Mouse (Mus musculus): ENCODE data around the gene Lrrtm4.
A peak's percentile ranks its signal among the peaks of the same experiment; 100 is the strongest.

The Lrrtm4 gene

DNA sequence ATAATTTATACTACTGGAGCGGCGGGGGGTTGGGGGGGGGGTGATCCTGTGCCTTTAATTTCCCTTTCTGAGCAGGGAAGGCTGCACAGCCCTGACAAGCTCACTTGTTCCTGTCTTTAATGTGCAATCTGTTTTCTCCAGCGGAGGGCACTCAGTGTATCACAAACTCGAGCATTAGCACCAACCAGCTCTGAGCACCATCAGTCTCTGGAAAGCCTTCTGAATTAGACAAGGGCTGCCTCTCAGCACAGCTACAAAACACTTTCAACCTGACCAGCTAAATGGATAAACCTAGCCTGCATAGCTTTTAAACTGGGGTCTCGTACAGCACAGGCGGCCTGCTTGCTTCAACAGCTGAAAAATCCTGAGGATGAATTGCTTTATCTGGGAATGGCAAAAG is at the start of gene Lrrtm4:
TSS of gene Lrrtm4 (plus strand) at position 113 of the 400 bp plus-strand sequence.
- peak; percentile 21 to 26 for DNase-seq

GRCm38 (mm10) chr6:80019189-80019860 is 648 bp downstream of the Lrrtm4 start:
- no peak for DNase-seq

DNA sequence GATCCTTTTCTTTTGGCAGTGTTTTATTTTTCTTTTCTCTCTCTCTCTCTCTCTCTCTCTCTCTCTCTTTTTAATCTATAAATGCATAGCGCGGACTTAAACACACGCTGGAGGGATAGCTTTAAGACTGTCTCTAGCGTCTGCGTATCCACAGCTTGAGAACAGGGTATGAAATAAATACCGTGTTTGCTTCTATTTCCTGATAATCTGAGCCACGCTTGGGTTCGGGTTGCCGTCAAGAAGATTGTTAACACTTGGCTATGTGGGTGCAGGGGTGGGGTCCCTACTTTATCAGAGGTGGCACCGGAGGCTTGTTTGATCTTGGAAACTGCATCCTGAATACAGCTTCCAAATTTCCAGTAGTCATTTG is 1.2 kb downstream of the Lrrtm4 start:
- no peak for DNase-seq

- DNase-seq = no peak
These were observed 38.2 kb downstream of the Lrrtm4 start for GRCm38 (mm10) chr6:80056849-80057248.

GRCm38 (mm10) chr6:80078001-80078400 is 59.3 kb downstream of the Lrrtm4 start:
- no peak for DNase-seq

DNA sequence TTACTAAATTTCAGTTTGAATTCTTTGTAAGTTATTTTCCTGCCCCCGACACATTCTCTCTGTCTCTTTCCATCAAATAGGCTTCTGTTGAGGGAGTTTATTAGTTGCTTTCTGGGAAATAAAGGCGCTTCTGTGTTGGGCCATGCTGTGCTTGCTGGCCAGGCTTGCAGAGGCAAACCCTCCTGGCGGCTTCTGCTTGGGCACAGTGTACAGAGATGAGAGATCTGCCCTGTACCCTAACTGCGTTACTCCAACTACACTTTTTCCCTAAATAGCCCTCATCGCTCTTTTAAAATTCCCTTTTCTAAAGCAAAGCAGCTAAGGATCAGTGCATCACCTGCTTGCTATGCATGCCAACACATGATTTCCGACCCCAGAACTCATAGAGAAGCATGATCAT is 60.6 kb downstream of the Lrrtm4 start:
- DNase-seq = no peak

- DNase-seq = no peak
These were observed 76.2 kb downstream of the Lrrtm4 start for GRCm38 (mm10) chr6:80094909-80095308.

GRCm38 (mm10) chr6:80105343-80105742 is 86.7 kb downstream of the Lrrtm4 start:
- DNase-seq = peak in 1 of 2 experiments; percentile 3

GRCm38 (mm10) chr6:80105843-80106242 is 87.2 kb downstream of the Lrrtm4 start:
- no peak for DNase-seq

- DNase-seq = no peak
These were observed 107.7 kb downstream of the Lrrtm4 start for GRCm38 (mm10) chr6:80126419-80126818.

DNA sequence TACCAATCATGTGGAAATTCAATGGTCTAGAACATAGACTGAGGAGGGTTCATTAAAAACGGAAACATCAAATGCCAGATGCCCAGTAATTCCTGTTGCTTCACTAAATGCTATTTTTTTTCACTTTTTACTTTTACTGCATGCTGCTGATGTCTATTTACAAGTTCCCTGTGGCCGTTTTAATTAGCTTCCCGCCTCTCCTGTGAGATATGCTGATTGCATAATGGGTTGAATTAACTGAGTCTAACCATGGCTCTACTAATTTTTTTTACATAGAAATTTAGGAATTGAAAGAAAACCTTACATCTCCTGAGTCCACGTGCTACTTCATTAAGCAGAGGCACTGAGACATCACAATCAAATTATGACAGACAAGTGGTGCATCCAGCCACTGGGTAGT is 143.9 kb downstream of the Lrrtm4 start:
- no peak for DNase-seq

DNA sequence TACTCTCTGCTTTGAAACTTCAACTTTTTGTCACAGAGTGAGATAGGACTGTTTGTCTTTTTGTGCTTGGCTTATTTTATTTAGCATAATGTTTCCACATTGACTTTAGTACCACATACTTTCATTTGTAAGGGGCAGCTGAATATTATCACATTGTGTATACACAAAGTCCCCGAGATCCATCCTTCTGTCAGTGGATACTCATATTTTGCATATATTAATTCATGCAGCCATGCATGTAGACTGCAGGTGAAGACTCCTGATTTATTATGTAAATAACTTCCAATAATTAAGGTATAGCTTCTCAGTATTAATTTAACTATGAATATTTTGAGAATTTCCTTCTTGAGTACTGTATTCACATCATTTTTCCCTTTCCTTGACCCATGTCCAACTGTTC is 163.2 kb downstream of the Lrrtm4 start:
- no peak for DNase-seq

- no peak for DNase-seq
These were observed 163.7 kb downstream of the Lrrtm4 start for GRCm38 (mm10) chr6:80182353-80182752.

- no peak for DNase-seq
These were observed 166.9 kb downstream of the Lrrtm4 start for GRCm38 (mm10) chr6:80185489-80186113.

DNA sequence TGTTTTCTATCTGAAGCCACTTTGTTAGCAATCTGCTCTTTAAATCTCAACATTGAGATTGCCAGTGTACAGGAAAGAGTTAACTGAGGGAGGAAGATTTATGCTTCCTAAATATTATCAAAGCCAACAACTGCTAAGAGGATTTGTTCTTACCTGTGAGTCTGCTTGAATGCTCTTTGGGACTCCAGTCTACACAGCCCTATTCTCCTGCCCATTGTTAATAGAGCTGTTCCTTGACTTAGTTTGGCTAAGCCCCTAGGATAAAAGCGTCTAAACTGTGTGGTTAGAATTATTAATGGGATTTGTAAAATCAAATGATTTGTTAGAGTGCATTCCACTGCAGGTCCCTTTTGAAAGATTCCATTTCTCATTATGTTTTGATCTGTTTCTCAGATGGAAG is 168.1 kb downstream of the Lrrtm4 start:
- no peak for DNase-seq

GRCm38 (mm10) chr6:80209476-80209875 is 190.8 kb downstream of the Lrrtm4 start:
- no peak for DNase-seq

DNA sequence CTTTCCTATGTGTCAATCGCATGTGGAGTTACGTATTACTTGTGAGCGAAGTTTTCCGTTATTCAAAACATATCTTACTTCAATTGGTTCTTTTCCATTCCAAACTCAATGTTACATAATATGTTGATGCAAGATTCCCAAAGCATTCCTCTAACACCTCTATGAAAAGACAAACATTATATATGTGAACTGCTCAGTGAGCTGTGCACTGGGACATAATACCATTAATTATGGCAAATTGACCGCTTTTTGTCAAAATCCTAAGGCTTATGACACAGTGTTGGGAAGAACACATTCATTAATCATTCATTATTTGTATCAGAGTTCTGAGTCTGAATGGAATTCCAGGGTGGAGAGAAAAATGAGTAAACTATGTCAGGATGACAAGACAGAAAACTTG is 191.6 kb downstream of the Lrrtm4 start:
- DNase-seq = no peak

DNA sequence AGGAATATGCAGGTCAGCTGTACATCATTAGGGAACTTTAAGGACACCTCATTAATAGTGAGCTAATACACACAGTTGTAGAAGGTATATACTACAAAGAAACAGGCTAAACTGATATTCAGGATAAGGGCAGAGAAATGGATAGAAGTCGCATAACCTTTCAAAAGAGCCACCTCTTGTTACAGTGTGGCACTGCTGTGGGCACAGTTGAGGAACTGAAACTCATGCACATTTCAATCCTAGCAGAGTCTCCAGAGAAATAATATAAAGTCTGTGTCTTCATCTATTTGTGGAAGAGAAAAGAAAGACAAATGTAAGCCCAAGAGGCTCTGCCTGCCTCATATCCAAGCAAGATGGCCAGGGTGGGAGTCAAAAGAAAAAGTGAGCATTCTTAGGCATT is 242.9 kb downstream of the Lrrtm4 start:
- no peak for DNase-seq

GRCm38 (mm10) chr6:80263972-80264371 is 245.3 kb downstream of the Lrrtm4 start:
- DNase-seq = no peak

DNA sequence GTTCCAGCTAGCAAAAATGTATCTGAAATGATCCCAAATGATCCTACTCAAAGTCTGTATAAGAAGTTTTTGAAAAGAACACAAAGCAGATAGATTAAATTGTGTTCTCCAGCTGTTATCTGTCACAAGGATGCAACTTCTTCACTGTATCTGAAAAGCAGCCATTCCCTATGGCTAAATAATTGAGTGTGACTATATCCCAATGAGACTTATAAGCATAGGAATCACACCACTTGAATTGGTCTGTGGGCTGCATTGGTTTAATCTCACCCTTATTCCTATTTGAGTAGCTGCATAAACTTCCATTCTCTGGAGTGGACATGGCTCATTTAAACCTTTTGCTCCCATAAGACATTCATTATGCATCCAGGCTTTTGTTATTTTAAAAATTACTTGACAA is 245.9 kb downstream of the Lrrtm4 start:
- DNase-seq = no peak

DNA sequence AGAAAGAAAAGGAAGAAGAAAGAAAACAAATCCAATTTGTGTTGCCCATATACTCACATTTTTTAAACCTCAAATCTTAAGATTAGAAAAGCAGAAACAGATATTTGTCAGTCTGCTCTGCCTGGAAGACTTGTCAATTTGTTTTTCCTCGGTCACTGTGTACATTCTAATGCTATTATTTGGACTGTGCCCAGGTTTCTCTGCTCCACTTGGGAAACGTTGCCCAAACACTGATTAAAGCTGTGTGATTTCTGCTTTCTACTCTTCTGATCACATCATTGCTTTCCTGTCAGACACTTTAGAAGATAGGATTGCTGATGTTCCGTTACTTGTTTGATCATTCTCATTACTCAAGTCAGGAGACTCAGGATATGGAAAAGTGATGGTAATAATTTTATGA is 247.1 kb downstream of the Lrrtm4 start:
- DNase-seq = no peak

DNA sequence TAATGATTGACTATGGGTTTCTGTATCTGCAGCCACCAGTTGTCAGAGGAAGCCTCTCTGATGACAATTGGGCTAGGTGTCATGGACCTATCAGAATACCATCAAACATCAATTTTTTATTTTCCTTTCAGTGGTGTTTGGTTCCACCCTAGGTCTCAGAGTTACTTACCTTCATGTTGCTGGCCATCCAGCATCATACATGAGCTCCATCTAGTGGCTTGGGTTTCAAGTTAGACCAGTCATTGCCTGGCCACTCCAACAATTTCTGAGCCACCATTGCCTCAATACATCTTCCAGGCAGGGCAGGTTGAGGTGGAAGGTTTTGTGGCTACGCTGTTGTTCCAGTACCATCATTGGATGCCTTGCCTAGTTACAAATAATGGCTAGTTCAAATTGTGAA is 268.3 kb downstream of the Lrrtm4 start:
- no peak for DNase-seq

- DNase-seq = no peak
These were observed 283.2 kb downstream of the Lrrtm4 start for GRCm38 (mm10) chr6:80301871-80302270.

- no peak for DNase-seq
These were observed 284.9 kb downstream of the Lrrtm4 start for GRCm38 (mm10) chr6:80303568-80303967.

- no peak for DNase-seq
These were observed 309.7 kb downstream of the Lrrtm4 start for GRCm38 (mm10) chr6:80328391-80328790.
